Mouse (Mus musculus) lung, postnatal 0 days (tissue): ENCODE measurements at regions not wholly inside any gene's neighbourhood (a gene's known extent, or its start where the extent isn't known, plus 50 kb on each side); places are given as distances from the start of the nearest gene placed in this dataset.

Experiments
- CTCF ChIP-seq: IDR thresholded peaks from 2 replicates; pipeline ENCODE4 v1.5.1; 2016; ENCODE audit warnings: antibody characterized with exemption, mild to moderate bottlenecking
- EP300 ChIP-seq: IDR thresholded peaks from 2 replicates; pipeline ENCODE4 v1.6.1; 2016; ENCODE audit warnings: antibody characterized with exemption, mild to moderate bottlenecking, control low read depth

DNA sequence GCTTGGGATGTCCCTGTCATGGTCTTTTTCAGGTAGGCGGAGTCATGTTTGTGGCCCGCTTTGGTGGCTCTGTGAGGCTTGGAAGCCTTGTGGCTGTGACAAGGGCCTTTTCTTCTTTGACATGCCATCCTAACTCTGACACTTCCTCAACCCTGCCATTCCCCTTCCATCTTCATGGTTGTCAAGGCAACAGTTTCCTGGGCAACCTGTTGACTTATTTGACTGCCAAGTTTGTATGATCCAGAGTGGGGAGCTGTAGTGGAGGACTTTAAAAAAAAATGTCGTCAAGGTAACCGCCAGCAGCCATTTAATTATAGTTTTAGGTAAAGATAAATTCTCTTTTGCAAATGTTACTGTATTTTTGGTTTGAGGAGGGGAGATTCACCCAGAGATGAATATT, 56.8 kb upstream of the Kcng1 start:
- TF ChIP-seq EP300 (no peak), CTCF (no peak)
